Comparison of ENCODE assay signal across 15 mouse cellular contexts in the genomic region with DNA sequence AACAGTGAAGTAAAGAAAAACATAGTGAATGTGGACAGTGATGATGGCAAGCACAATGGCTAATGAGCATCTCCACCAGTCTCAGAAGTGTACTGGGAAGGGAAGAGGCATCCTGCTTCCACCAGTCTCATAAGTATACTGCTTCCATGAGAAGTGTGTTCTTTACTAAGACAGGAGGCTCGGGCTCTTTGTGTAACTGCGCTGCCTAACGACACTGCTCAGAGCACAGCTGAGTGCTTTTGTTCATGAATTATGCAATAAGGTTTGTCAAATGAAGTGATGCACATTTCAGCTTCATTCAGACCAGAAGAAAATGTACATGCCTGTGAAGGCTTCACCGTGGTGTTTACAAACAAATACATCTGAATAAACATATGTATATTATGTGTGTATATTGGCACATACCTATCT. TPM values are rescaled to one million over a fixed set of nuclear protein-coding genes. Genes with fewer than 3 reads are reported as not detected.
A peak's percentile ranks its signal among the peaks of the same experiment; 100 is the strongest.
DNase-seq lines count a peak whose midpoint lies in the region; ATAC-seq and TF ChIP-seq lines count a peak whose summit lies in the region.
"Had no signal": no experiment of that assay in that cellular context is flagged by ENCODE, and none has a peak within 500 bp of the region (broad histone marks: within the 10 kb centered on the region; RNA-seq: fewer than 3 reads in every experiment).

No protein-coding gene starts in this region.

- no peaks in the 10 kb centered on the region for H3K79me2 ChIP-seq in myocyte (ENCODE audit: control insufficient read depth, insufficient read depth)

- no peak for ATAC-seq in lung, embryonic 14.5 days (ENCODE audit: insufficient read depth)
- peak; percentile 89 for ATAC-seq in forebrain, postnatal 0 days
- ATAC-seq in hindbrain, postnatal 0 days: no peak
- ATAC-seq in liver, embryonic 12.5 days: no peak
- ATAC-seq: CD4-positive, CD25-positive, alpha-beta regulatory T cell, adult 4 months had no signal

- no peak overlapping the region for H3K4me3 ChIP-seq in lung, embryonic 14.5 days (ENCODE audit: low read depth, low read length)
- H3K4me3 ChIP-seq in forebrain, postnatal 0 days (ENCODE audit: low read depth, low read length): no peak overlapping the region
- no peak overlapping the region for H3K4me3 ChIP-seq in hindbrain, postnatal 0 days (ENCODE audit: low read length)
- H3K4me3 ChIP-seq in myocyte: no peak overlapping the region
- no peak overlapping the region for H3K4me3 ChIP-seq in liver, embryonic 12.5 days

- DNase-seq in lung, embryonic 14.5 days: peak; percentile 47
- DNase-seq in lung, postnatal 14 days: no peak
- DNase-seq in forebrain, postnatal 0 days: peak; percentile 65
- peak; percentile 27 for DNase-seq in hindbrain, postnatal 0 days (ENCODE audit: low spot score)
- DNase-seq in cerebellum, adult 11 months: no peak
- no peak for DNase-seq in heart, adult 9 months (ENCODE audit: low spot score in 2 of 2)
- DNase-seq: cerebellum, postnatal 10 days; heart, postnatal 10 days; kidney, adult 8-10 months had no signal

- WGBS in lung, embryonic 14.5 days: 38% methylated on average over 4 of the region's 4 CpGs
- 13% methylated on average over 4 of the region's 4 CpGs for WGBS in forebrain, postnatal 0 days
- WGBS in hindbrain, postnatal 0 days: 21% methylated on average over 4 of the region's 4 CpGs
- WGBS in liver, embryonic 12.5 days (ENCODE audit: insufficient replicate concordance): 65% methylated on average over 4 of the region's 4 CpGs

- no peaks in the 10 kb centered on the region for H3K27me3 ChIP-seq in lung, embryonic 14.5 days (ENCODE audit: insufficient read depth, low read length)
- H3K27me3 ChIP-seq in forebrain, postnatal 0 days (ENCODE audit: insufficient read depth, low read length): no peaks in the 10 kb centered on the region
- no peaks in the 10 kb centered on the region for H3K27me3 ChIP-seq in hindbrain, postnatal 0 days (ENCODE audit: insufficient read depth, low read length)
- no peaks in the 10 kb centered on the region for H3K27me3 ChIP-seq in myocyte (ENCODE audit: control insufficient read depth, insufficient read depth, insufficient read length)
- no peaks in the 10 kb centered on the region for H3K27me3 ChIP-seq in liver, embryonic 12.5 days (replicated peaks)

- no peak for TF ChIP-seq POLR2A in myocyte (IDR thresholded peaks at IDR 0.05; ENCODE audit: insufficient read length, low read depth)

- TF ChIP-seq CTCF in lung, embryonic 14.5 days (IDR thresholded peaks at IDR 0.05; ENCODE audit: low read depth): no peak
- no peak for TF ChIP-seq CTCF in forebrain, postnatal 0 days (IDR thresholded peaks at IDR 0.05; ENCODE audit: low read depth)
- no peak for TF ChIP-seq CTCF in hindbrain, postnatal 0 days (IDR thresholded peaks at IDR 0.05; ENCODE audit: low read depth)

- H3K9ac ChIP-seq in lung, embryonic 14.5 days: no peak overlapping the region
- no peak overlapping the region for H3K9ac ChIP-seq in forebrain, postnatal 0 days
- H3K9ac ChIP-seq in hindbrain, postnatal 0 days (replicated peaks; ENCODE audit: low read length): no peak overlapping the region
- H3K9ac ChIP-seq in liver, embryonic 12.5 days: no peak overlapping the region
- H3K9ac ChIP-seq: liver, embryonic 14.5 days had no signal

- no peak overlapping the region for H3ac ChIP-seq in myocyte (ENCODE audit: control insufficient read depth, insufficient read length)

- H3K36me3 ChIP-seq in lung, embryonic 14.5 days (ENCODE audit: insufficient read depth): no peaks in the 10 kb centered on the region
- no peaks in the 10 kb centered on the region for H3K36me3 ChIP-seq in forebrain, postnatal 0 days (ENCODE audit: insufficient read depth)
- H3K36me3 ChIP-seq in hindbrain, postnatal 0 days (ENCODE audit: insufficient read depth, low read length): no peaks in the 10 kb centered on the region
- no peaks in the 10 kb centered on the region for H3K36me3 ChIP-seq in myocyte (ENCODE audit: control insufficient read depth, insufficient read depth)
- no peaks in the 10 kb centered on the region for H3K36me3 ChIP-seq in liver, embryonic 12.5 days

- no peak overlapping the region for H3K4me2 ChIP-seq in lung, embryonic 14.5 days
- H3K4me2 ChIP-seq in forebrain, postnatal 0 days (ENCODE audit: low read depth): no peak overlapping the region
- H3K4me2 ChIP-seq in hindbrain, postnatal 0 days (ENCODE audit: low read depth, low read length): no peak overlapping the region
- H3K4me2 ChIP-seq in myocyte (ENCODE audit: low read depth): peak overlapping the region; percentile 66
- H3K4me2 ChIP-seq in liver, embryonic 12.5 days: no peak overlapping the region

- peaks cover 10% of the 10 kb centered on the region for H3K4me1 ChIP-seq in lung, embryonic 14.5 days (ENCODE audit: insufficient read depth)
- H3K4me1 ChIP-seq in forebrain, postnatal 0 days (ENCODE audit: insufficient read depth): no peaks in the 10 kb centered on the region
- no peaks in the 10 kb centered on the region for H3K4me1 ChIP-seq in hindbrain, postnatal 0 days (ENCODE audit: insufficient read depth, low read length)
- H3K4me1 ChIP-seq in liver, embryonic 12.5 days: no peaks in the 10 kb centered on the region

- no peak overlapping the region for H3K27ac ChIP-seq in lung, embryonic 14.5 days (ENCODE audit: low read depth)
- H3K27ac ChIP-seq in forebrain, postnatal 0 days (ENCODE audit: low read depth, low read length): no peak overlapping the region
- no peak overlapping the region for H3K27ac ChIP-seq in hindbrain, postnatal 0 days
- no peak overlapping the region for H3K27ac ChIP-seq in liver, embryonic 12.5 days
- H3K27ac ChIP-seq: liver, embryonic 14.5 days; stomach, postnatal 0 days had no signal

- H3K9me3 ChIP-seq in lung, embryonic 14.5 days (ENCODE audit: low read depth, low read length): no peaks in the 10 kb centered on the region
- no peaks in the 10 kb centered on the region for H3K9me3 ChIP-seq in forebrain, postnatal 0 days (ENCODE audit: low read length)
- no peaks in the 10 kb centered on the region for H3K9me3 ChIP-seq in hindbrain, postnatal 0 days (ENCODE audit: low read length)
- no peaks in the 10 kb centered on the region for H3K9me3 ChIP-seq in liver, embryonic 12.5 days (replicated peaks)

TF ChIP-seq in myocyte, 11 proteins besides CTCF, POLR2A, EP300 and RAD21:
- TF ChIP-seq MAX (IDR thresholded peaks at IDR 0.05; ENCODE audit: low read depth) (no peak), USF1 (IDR thresholded peaks at IDR 0.05; ENCODE audit: low read depth) (no peak)

RNA-seq across cellular contexts. Expression of a gene that starts 59.4 kb away (rescaled TPM):
- polyA plus RNA-seq in lung, embryonic 14.5 days (2014; fragmentation: Nextera tagmentation; extraction: Ambion mirVana): 3.1 and 3.8 TPM in 2 replicates
- 2.8 and 4.2 TPM in 2 replicates for total RNA-seq in forebrain, postnatal 0 days (2014; rRNA removed)
- 2.1 and 2.7 TPM in 2 replicates for polyA plus RNA-seq in forebrain, postnatal 0 days (2015; fragmentation: Nextera tagmentation; extraction: Ambion mirVana)
- total RNA-seq in hindbrain, postnatal 0 days (2014; rRNA removed): 2.5 and 3.2 TPM in 2 replicates
- 4.0 and 4.3 TPM in 2 replicates for polyA plus RNA-seq in hindbrain, postnatal 0 days (2015; fragmentation: Nextera tagmentation; extraction: Ambion mirVana)
- polyA plus RNA-seq in myocyte (2012; fragmentation: generic; extraction: Trizol): 13.4 TPM
- polyA plus RNA-seq in liver, embryonic 12.5 days (2016; fragmentation: Nextera tagmentation; extraction: Ambion mirVana): 0.23 and 0.33 TPM in 2 replicates
- total RNA-seq: granulocyte monocyte progenitor cell, adult 5-6 weeks had no signal
- polyA plus RNA-seq: CD4-positive, CD25-positive, alpha-beta regulatory T cell, adult 4 months had no signal

Comparison
In these comparisons a context has a peak if more than half of its experiments do, and no peak if none do; other contexts are left out.
1. DNase-seq: peak in lung, embryonic 14.5 days (single experiment), forebrain, postnatal 0 days (single experiment) and hindbrain, postnatal 0 days (single experiment); none in lung, postnatal 14 days (single experiment), cerebellum, adult 11 months (single experiment) and heart, adult 9 months (0 of 2).